Mouse (Mus musculus) stomach, embryonic 15.5 days (tissue): ENCODE data around the gene Rc3h1. TPM values are rescaled to one million over a fixed set of nuclear protein-coding genes. Genes with fewer than 3 reads are reported as not detected.

Source experiments
- ATAC-seq: fragments of 200-750 bp; cut with Nextera tagmentation; 2 replicates; pipeline ENCODE4 v1.8.0; 2017; ENCODE audit warnings: low read depth, moderate number of reproducible peaks, moderate TSS enrichment; ENCODE audit not compliant: insufficient read depth, low FRiP score
- H3K27ac ChIP-seq: fragments of 300-500 bp; sonication (generic); 2 replicates; pipeline ENCODE4 v1.5.1; 2015; ENCODE audit warnings: mild to moderate bottlenecking, inconsistent platforms
- H3K27me3 ChIP-seq: fragments of 300-500 bp; sonication (generic); replicated peaks from 2 replicates; pipeline ENCODE4 v1.6.1; 2015; ENCODE audit warnings: inconsistent platforms
- H3K36me3 ChIP-seq: fragments of 300-500 bp; sonication (generic); 2 replicates; pipeline ENCODE4 v1.6.1; 2015; ENCODE audit warnings: inconsistent platforms
- H3K4me1 ChIP-seq: fragments of 300-500 bp; sonication (generic); 2 replicates; pipeline ENCODE4 v1.6.1; 2015; ENCODE audit warnings: inconsistent platforms
- H3K4me2 ChIP-seq: fragments of 300-500 bp; sonication (generic); 2 replicates; pipeline ENCODE4 v1.6.1; 2015; ENCODE audit warnings: mild to moderate bottlenecking, inconsistent platforms
- H3K4me3 ChIP-seq: fragments of 300-500 bp; sonication (generic); replicated peaks from 2 replicates; pipeline ENCODE4 v1.5.1; 2015; ENCODE audit warnings: inconsistent platforms
- H3K9ac ChIP-seq: fragments of 300-500 bp; sonication (generic); 2 replicates; pipeline ENCODE4 v1.6.1; 2015; ENCODE audit warnings: inconsistent platforms
- H3K9me3 ChIP-seq: fragments of 300-500 bp; sonication (generic); 2 replicates; pipeline ENCODE4 v1.6.1; 2016; ENCODE audit warnings: inconsistent platforms
- WGBS: fragments of 180-500 bp; shearing (Covaris S2); methylation state at CpG from one replicate; pipeline ENCODE4 v1.1.7; 2015; 5-methylcytosine and 5-hydroxymethylcytosine counted together
- polyA plus RNA-seq: library from polyadenylated mRNA; unstranded; fragments of >200 nt; fragmentation: Nextera tagmentation; extraction: Ambion mirVana; gene quantifications from 2 replicates; pipeline ENCODE4 v1.2.1, GENCODE M21; 2015

Rc3h1 gene
- polyA plus RNA-seq, 1 experiment from 2014 or later: 8.6 TPM

DNA sequence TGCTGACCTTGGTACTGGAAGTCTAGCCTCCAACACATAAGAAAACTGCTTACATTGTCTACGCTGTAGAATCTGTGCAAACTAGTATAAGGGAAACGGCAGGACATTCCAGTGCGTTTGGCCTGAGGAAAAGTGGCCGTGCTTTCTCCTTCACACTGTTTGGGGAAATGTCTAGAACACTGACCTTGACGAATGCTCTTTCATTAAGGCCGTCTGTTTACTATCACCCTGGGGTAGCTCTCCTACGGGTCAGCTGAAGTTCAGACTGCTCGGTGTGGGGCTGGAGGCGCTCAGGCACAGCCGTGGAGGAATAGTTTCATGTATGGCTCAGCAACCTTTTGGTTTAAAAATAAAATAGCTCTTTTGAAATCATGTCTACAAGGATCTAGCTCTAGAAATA is 6.5 kb upstream of the Rc3h1 start:
- peak; percentile 56; the same call in 1 of the 2 replicates for ATAC-seq
- H3K27ac ChIP-seq: no peak overlapping the region
- WGBS: 16% methylated on average over 10 of the region's 10 CpGs
- no peak overlapping the region for H3K9ac ChIP-seq
- H3K4me3 ChIP-seq: no peak overlapping the region
- no peaks in the 10 kb centered on the region for H3K36me3 ChIP-seq
- H3K4me1 ChIP-seq: no peaks in the 10 kb centered on the region
- H3K4me2 ChIP-seq: no peak overlapping the region
- H3K9me3 ChIP-seq: no peaks in the 10 kb centered on the region
- no peaks in the 10 kb centered on the region for H3K27me3 ChIP-seq

DNA sequence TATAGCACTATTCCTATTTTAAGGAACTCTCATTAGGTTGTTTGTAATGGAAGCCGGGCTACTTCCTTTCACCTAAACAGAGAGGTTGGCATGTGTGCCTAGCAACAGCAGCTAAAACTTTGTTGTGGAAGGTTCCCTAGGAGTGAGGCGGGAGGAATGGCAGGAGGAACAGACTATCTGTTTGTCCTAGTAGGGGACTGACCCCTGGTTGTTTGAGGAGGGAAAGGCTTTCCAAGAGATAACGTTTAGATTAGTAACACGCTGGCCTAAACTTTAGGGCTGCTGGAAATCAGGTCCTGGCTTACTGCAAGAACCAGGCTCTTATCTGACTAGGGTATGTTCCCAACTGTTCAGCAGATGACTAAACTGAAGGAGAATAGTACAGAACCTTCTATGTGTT is 2.2 kb upstream of the Rc3h1 start:
- Histone ChIP-seq H3K36me3 (no peaks in the 10 kb centered on the region), H3K27me3 (no peaks in the 10 kb centered on the region), H3K4me2 (no peak overlapping the region), H3K9ac (no peak overlapping the region), H3K27ac (no peak overlapping the region), H3K4me3 (no peak overlapping the region), H3K9me3 (no peaks in the 10 kb centered on the region), H3K4me1 (no peaks in the 10 kb centered on the region)
- ATAC-seq: no peak
- 27% methylated on average over 4 of the region's 4 CpGs for WGBS

DNA sequence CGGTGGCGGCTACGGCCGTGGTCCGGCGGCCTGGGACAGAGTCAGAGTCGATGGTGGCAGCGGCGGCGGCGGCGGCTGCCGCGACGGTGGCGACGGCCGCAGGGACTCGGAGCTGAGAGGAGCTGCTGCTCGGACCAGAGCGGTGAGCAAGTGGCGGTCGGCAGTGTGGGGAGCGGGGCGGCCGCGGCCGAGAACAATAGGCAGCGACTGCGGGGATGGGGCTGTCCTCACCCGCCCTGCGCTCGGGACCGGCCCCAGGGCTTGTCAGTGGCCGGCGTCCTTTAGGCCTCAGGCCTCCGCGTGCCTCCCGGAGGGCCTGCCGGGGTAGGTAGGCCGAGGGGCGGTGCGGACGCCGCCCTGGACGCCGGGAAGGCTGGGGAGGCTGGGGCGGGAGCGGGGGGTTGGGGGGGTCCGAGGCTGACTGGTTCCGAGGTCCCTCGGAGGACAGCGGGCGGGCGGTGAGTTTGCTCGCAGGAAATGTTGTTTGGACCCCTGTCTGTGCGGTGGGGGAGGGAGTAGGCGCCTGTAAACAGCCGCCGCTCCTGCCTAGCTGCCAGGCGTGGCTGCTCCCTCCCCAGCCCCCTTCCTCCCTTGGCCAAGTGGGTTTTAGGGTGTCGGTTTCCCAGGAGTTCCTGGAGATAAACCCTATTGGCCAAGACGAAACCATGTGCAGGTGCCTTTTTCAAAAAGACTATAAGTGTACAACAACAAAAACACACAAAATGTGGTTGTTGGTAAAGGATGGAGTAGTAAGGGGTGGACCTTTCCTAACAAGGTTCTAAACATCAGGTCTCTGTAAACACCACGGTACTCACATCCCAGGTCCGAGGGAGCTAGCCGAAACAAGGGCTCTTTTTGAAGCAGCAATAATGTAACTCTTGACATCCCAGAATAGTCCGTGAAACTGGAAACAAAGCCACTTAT is 602 bp downstream of the Rc3h1 start:
- peak; percentile 72 for ATAC-seq
- H3K9me3 ChIP-seq: no peaks in the 10 kb centered on the region
- H3K4me1 ChIP-seq: no peaks in the 10 kb centered on the region
- H3K4me2 ChIP-seq: peak overlapping the region; percentile 70
- under 1% methylated on average over 61 of the region's 67 CpGs for WGBS
- no peaks in the 10 kb centered on the region for H3K27me3 ChIP-seq
- H3K9ac ChIP-seq: peak overlapping the region; percentile 87
- no peaks in the 10 kb centered on the region for H3K36me3 ChIP-seq
- peak overlapping the region; percentile 93 for H3K4me3 ChIP-seq
- H3K27ac ChIP-seq: peak overlapping the region; percentile 90

DNA sequence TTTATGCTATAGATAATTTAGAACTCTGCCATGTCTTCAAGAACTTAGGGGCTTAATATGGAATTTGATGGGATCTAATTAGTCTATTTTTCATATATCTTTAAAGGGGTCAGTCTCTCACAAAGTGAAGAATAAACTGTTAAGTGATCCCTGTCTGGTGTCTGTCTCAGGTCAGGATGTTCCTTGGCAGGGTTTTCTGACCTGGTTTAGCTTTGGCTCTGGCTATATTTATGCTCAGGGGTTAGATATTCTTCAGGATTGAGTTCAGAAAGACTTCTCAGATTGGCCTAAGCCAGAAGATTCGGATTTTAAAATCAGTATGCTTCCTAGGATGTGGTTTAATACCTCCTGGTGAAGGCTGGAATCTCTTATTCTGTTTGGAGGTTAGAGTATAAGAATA is 4.0 kb downstream of the Rc3h1 start:
- no peak for ATAC-seq
- no peak overlapping the region for H3K4me3 ChIP-seq
- H3K36me3 ChIP-seq: no peaks in the 10 kb centered on the region
- no peak overlapping the region for H3K27ac ChIP-seq
- H3K27me3 ChIP-seq: no peaks in the 10 kb centered on the region
- H3K9me3 ChIP-seq: no peaks in the 10 kb centered on the region
- H3K9ac ChIP-seq: no peak overlapping the region
- WGBS: 86% methylated on average over 1 of the region's 1 CpGs
- H3K4me2 ChIP-seq: no peak overlapping the region
- no peaks in the 10 kb centered on the region for H3K4me1 ChIP-seq

DNA sequence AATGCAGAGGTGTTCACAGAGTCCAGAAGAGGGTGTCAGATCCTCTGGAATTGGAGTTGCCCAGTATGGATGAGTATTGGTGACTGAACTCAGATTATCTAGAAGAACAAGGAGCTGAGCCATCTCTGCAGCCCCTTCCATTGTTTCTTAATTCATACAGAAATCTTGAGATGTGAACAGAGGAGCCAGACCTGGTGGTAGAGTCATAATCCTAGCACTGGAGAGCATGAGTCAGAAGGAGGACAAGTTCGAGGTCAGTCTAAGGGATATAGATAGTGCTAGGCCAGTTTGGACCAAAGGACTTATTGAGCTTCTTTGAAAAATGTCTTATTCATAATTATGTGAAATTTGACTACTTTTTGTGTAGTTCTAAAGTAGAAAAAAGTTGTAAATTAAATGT is 4.6 kb downstream of the Rc3h1 start:
- H3K9me3 ChIP-seq: no peaks in the 10 kb centered on the region
- no peak overlapping the region for H3K27ac ChIP-seq
- H3K27me3 ChIP-seq: no peaks in the 10 kb centered on the region
- H3K4me1 ChIP-seq: no peaks in the 10 kb centered on the region
- H3K4me2 ChIP-seq: no peak overlapping the region
- no peak overlapping the region for H3K4me3 ChIP-seq
- no peak overlapping the region for H3K9ac ChIP-seq
- 84% methylated on average over 1 of the region's 1 CpGs for WGBS
- H3K36me3 ChIP-seq: no peaks in the 10 kb centered on the region
- no peak for ATAC-seq

DNA sequence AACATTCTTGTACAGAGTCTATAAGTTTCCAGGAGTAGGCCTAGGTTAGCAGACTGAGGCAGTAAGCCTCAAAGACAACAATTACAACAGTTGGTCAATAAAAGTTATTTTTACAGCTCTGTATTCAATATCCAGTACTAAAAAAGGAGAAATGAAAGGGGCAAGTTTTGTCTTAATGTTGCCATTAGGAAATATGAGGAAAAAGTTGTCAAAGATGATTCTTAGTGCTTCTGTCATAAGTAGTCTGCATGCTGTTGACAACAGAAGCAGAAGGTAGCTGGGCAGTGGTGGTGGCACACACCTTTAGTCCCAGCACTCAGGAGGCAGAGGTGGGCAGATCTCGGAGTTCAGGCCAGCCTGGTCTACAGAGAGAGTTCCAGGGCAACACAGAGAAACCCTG is 13.2 kb downstream of the Rc3h1 start:
- no peak overlapping the region for H3K4me3 ChIP-seq
- no peaks in the 10 kb centered on the region for H3K27me3 ChIP-seq
- H3K4me1 ChIP-seq: no peaks in the 10 kb centered on the region
- no peaks in the 10 kb centered on the region for H3K36me3 ChIP-seq
- H3K9me3 ChIP-seq: no peaks in the 10 kb centered on the region
- no peak overlapping the region for H3K27ac ChIP-seq
- no peak overlapping the region for H3K9ac ChIP-seq
- WGBS: 96% methylated on average over 1 of the region's 1 CpGs
- ATAC-seq: no peak
- no peak overlapping the region for H3K4me2 ChIP-seq

DNA sequence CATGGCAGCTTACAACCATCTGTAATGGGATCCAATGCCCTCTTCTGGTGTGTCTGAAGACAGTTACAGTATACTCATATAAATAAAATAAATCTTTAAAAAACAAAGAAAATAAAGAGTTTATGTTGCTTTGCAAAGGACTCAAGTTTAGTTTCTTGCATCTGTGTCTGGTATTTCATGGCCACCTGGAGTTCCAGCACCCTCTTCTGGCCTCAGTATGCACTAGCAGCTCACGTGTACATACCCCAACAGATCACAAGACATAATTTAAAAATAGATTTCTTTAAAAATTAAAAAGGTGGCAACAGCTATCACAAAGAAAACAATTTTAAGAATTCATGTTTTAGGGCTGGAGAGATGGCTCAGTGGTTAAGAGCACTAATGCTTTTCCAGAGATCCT is 15.7 kb downstream of the Rc3h1 start:
- no peak for ATAC-seq
- Histone ChIP-seq H3K9ac (no peak overlapping the region), H3K4me1 (no peaks in the 10 kb centered on the region), H3K4me2 (no peak overlapping the region), H3K4me3 (no peak overlapping the region), H3K9me3 (no peaks in the 10 kb centered on the region), H3K36me3 (no peaks in the 10 kb centered on the region), H3K27ac (no peak overlapping the region), H3K27me3 (no peaks in the 10 kb centered on the region)
- 91% methylated on average over 1 of the region's 1 CpGs for WGBS

DNA sequence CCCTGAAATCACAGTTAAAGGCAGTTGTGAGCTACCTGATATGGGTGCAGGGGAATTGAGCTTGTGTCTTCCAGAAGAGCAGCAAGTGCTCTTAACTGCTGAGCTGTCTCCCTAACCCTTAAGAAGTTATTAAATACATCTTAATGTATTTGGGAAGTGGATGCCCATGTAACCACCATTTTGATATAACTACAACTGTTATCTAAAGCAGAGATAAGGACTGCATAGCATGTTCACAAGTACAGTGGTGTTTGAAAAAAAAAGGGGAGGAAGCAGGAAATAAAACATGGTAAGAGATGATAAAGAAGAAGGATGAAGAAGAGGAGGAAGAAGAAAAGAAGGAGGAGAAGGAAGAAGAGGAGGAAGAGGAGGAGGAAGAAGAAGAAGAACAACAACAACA is 25.1 kb downstream of the Rc3h1 start:
- Histone ChIP-seq H3K9me3 (no peaks in the 10 kb centered on the region), H3K36me3 (no peaks in the 10 kb centered on the region), H3K4me1 (no peaks in the 10 kb centered on the region), H3K4me3 (no peak overlapping the region), H3K9ac (no peak overlapping the region), H3K27me3 (no peaks in the 10 kb centered on the region), H3K4me2 (no peak overlapping the region), H3K27ac (no peak overlapping the region)
- no peak for ATAC-seq

DNA sequence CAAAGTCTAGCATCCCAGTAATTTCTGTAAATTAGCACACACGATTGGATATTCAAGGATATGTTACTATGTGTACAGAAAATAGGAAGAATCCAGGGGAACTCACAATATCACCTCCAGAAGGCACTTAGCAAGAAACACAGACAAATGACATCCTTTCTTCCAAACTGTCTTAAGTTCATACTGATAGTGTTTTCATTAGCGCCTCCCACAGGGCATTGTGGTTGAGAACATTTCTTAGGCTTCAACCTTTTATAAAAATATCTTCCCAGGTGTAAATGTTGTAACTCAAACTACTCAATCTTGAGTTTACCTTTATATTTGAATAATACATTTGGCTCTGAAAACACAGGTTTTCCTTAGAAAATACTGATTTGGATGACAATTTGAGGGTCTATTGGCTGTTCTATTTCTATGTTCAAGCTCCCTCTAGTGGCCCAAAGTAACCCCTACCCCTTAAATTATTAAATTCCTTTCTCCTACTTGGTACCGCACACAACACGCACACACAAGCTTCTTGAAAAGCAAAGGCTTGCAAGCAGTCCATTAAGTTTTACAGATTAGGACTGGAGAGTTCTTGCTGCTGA is 27.8 kb downstream of the Rc3h1 start:
- Histone ChIP-seq H3K4me3 (no peak overlapping the region), H3K27me3 (no peaks in the 10 kb centered on the region), H3K4me2 (no peak overlapping the region), H3K4me1 (no peaks in the 10 kb centered on the region), H3K9ac (no peak overlapping the region), H3K27ac (no peak overlapping the region), H3K36me3 (0 out of 2 replicates have a peak, but pooled peaks cover 4% of the 10 kb centered on the region), H3K9me3 (no peaks in the 10 kb centered on the region)
- no peak for ATAC-seq
- 72% methylated on average over 4 of the region's 4 CpGs for WGBS

DNA sequence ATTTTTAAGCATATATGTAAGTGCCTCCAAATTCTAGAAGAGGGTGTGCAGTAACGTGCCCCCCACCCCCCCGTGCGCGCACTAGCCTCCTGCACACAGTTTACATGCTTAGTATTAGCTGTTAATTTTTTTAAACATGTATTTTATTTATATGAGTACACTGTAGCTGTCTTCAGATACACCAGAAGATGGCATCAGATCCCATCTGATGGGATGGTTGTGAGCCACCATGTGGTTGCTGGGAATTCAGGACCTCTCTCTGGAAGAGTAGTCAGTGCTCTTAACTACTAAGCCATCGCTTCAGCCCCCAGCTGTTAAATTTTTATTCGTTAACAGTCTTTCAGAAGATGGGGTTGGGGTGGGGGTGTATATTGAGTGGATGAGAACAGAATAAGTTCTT is 29.3 kb downstream of the Rc3h1 start:
- Histone ChIP-seq H3K4me1 (no peaks in the 10 kb centered on the region), H3K36me3 (peaks cover 6% of the 10 kb centered on the region; the same call in 1 of the 2 replicates), H3K9me3 (no peaks in the 10 kb centered on the region), H3K9ac (no peak overlapping the region), H3K27ac (no peak overlapping the region), H3K4me3 (no peak overlapping the region), H3K4me2 (no peak overlapping the region), H3K27me3 (no peaks in the 10 kb centered on the region)
- ATAC-seq: no peak
- 87% methylated on average over 6 of the region's 6 CpGs for WGBS

DNA sequence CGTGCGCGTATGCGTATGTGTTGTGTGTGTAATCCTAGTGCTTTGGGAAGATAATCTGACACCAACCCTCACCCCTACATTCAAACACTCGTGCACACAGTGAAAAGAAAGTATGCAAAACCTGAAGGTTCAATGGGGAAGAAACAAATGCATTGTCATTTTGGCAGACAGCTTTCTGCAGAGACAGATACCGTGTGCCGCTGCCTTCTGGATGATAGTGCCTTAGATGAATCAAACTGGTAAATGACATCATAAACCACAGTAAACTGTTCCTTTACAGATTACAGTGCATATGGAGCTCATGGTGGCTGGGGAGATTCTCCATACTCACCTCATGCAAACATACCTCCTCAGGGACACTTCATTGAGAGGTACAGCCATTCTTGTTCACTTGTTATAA is 57.0 kb downstream of the Rc3h1 start:
- Histone ChIP-seq H3K36me3 (peaks cover 22% of the 10 kb centered on the region), H3K9ac (no peak overlapping the region), H3K9me3 (no peaks in the 10 kb centered on the region), H3K4me1 (no peaks in the 10 kb centered on the region), H3K27ac (no peak overlapping the region), H3K27me3 (no peaks in the 10 kb centered on the region), H3K4me3 (no peak overlapping the region), H3K4me2 (no peak overlapping the region)
- ATAC-seq: no peak
- 92% methylated on average over 7 of the region's 7 CpGs for WGBS

DNA sequence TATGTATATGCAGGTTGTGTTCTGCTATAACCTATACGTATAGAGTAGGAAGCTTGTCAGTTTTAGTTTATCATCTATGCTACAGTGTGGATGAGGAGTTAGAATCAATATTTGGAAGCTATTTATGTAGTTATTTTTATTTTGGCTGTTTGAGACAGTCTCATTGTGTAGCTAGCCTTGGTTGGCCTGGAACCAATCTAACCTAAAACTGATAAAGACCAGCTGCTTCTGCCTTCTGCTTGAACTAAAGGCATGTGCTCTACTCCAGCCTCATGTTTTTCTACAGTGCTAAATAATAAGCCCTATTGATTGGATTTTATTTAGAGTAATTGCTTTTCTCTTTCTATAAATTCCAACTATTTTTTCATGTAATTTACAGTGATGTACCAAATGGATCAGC is 61.0 kb downstream of the Rc3h1 start:
- Histone ChIP-seq H3K27ac (no peak overlapping the region), H3K9ac (no peak overlapping the region), H3K4me3 (no peak overlapping the region), H3K4me1 (no peaks in the 10 kb centered on the region), H3K27me3 (no peaks in the 10 kb centered on the region), H3K9me3 (no peaks in the 10 kb centered on the region), H3K36me3 (peaks cover 19% of the 10 kb centered on the region), H3K4me2 (no peak overlapping the region)
- 86% methylated on average over 1 of the region's 1 CpGs for WGBS
- ATAC-seq: no peak
